Mouse (Mus musculus): ENCODE measurements around the gene Myo1d. TPM values are rescaled to one million over a fixed set of nuclear protein-coding genes. Genes with fewer than 3 reads are reported as not detected.
"Not testable (repeated sequence)": the region's sequence is repeated elsewhere in the genome, so short reads cannot be mapped to it uniquely, and the experiment has no call there.

The Myo1d gene
- polyA plus RNA-seq, 1 experiment, result 11.5 TPM

GRCm38 (mm10) chr11:80476222-80477189 lies 303.3 kb downstream of the Myo1d start, which contains the start of gene Cdk5r1:
Gene Cdk5r1, plus strand, starts transcription at chr11:80477023.
- H3K27ac ChIP-seq (ENCODE audit: insufficient read depth, low read length), result peak within 1 kb of the TSS; percentile 93
- peak within 1 kb of the TSS; percentile 100 for H3K4me3 ChIP-seq (ENCODE audit: insufficient read depth, low read length)
- peaks cover 5% of the 10 kb centered on the region for H3K4me1 ChIP-seq (ENCODE audit: control insufficient read depth, insufficient read depth, low read length)
- TF ChIP-seq POLR2A (IDR thresholded peaks at IDR 0.05; ENCODE audit: extremely low read depth, insufficient read depth, low read length), result peak; percentile 43; the same call in 1 of the 2 replicates
- peak; percentile 25; the same call in 1 of the 2 replicates for TF ChIP-seq CTCF (IDR thresholded peaks at IDR 0.05; ENCODE audit: extremely low read depth, insufficient read depth, low read length)

GRCm38 (mm10) chr11:80475544-80475943 lies 304.3 kb downstream of the Myo1d start:
- TF ChIP-seq CTCF (IDR thresholded peaks at IDR 0.05; ENCODE audit: extremely low read depth, insufficient read depth, low read length), result no peak
- no peak for TF ChIP-seq POLR2A (IDR thresholded peaks at IDR 0.05; ENCODE audit: extremely low read depth, insufficient read depth, low read length)
- H3K27ac ChIP-seq (ENCODE audit: insufficient read depth, low read length), result no peak overlapping the region
- no peak overlapping the region for H3K4me3 ChIP-seq (ENCODE audit: insufficient read depth, low read length)
- H3K4me1 ChIP-seq (ENCODE audit: control insufficient read depth, insufficient read depth, low read length), result peaks cover 5% of the 10 kb centered on the region

- TF ChIP-seq POLR2A (IDR thresholded peaks at IDR 0.05; ENCODE audit: extremely low read depth, insufficient read depth, low read length), result no peak
- TF ChIP-seq CTCF (IDR thresholded peaks at IDR 0.05; ENCODE audit: extremely low read depth, insufficient read depth, low read length), result no peak
- Histone ChIP-seq H3K4me3 (ENCODE audit: insufficient read depth, low read length) (no peak overlapping the region), H3K27ac (ENCODE audit: insufficient read depth, low read length) (no peak overlapping the region), H3K4me1 (ENCODE audit: control insufficient read depth, insufficient read depth, low read length) (peaks cover 5% of the 10 kb centered on the region)
Observed at GRCm38 (mm10) chr11:80474846-80475245, 305.0 kb downstream of the Myo1d start.

GRCm38 (mm10) chr11:80474175-80474691 lies 305.6 kb downstream of the Myo1d start:
- H3K4me1 ChIP-seq (ENCODE audit: control insufficient read depth, insufficient read depth, low read length), result peaks cover 5% of the 10 kb centered on the region
- no peak for TF ChIP-seq POLR2A (IDR thresholded peaks at IDR 0.05; ENCODE audit: extremely low read depth, insufficient read depth, low read length)
- peak; percentile 72 for TF ChIP-seq CTCF (IDR thresholded peaks at IDR 0.05; ENCODE audit: extremely low read depth, insufficient read depth, low read length)
- H3K4me3 ChIP-seq (ENCODE audit: insufficient read depth, low read length), result no peak overlapping the region
- H3K27ac ChIP-seq (ENCODE audit: insufficient read depth, low read length), result peak overlapping the region; percentile 82

- Histone ChIP-seq H3K27ac (ENCODE audit: insufficient read depth, low read length) (peak overlapping the region; percentile 57), H3K4me1 (ENCODE audit: control insufficient read depth, insufficient read depth, low read length) (peaks cover 5% of the 10 kb centered on the region), H3K4me3 (ENCODE audit: insufficient read depth, low read length) (no peak overlapping the region)
- no peak for TF ChIP-seq POLR2A (IDR thresholded peaks at IDR 0.05; ENCODE audit: extremely low read depth, insufficient read depth, low read length)
- TF ChIP-seq CTCF (IDR thresholded peaks at IDR 0.05; ENCODE audit: extremely low read depth, insufficient read depth, low read length), result no peak
Observed at GRCm38 (mm10) chr11:80471836-80472605, 307.8 kb downstream of the Myo1d start.

- H3K4me1 ChIP-seq (ENCODE audit: control insufficient read depth, insufficient read depth, low read length); H3K27ac ChIP-seq (ENCODE audit: insufficient read depth, low read length); H3K4me3 ChIP-seq (ENCODE audit: insufficient read depth, low read length): not testable (repeated sequence)
Observed at GRCm38 (mm10) chr11:80463605-80464130, 316.2 kb downstream of the Myo1d start.

- no peak for TF ChIP-seq POLR2A (IDR thresholded peaks at IDR 0.05; ENCODE audit: extremely low read depth, insufficient read depth, low read length)
- no peak for TF ChIP-seq CTCF (IDR thresholded peaks at IDR 0.05; ENCODE audit: extremely low read depth, insufficient read depth, low read length)
- H3K4me1 ChIP-seq (ENCODE audit: control insufficient read depth, insufficient read depth, low read length), result no peaks in the 10 kb centered on the region; the same call in 1 of the 2 replicates
- no peak overlapping the region for H3K27ac ChIP-seq (ENCODE audit: insufficient read depth, low read length)
- H3K4me3 ChIP-seq (ENCODE audit: insufficient read depth, low read length), result no peak overlapping the region
Observed at GRCm38 (mm10) chr11:80453198-80453597, 326.6 kb downstream of the Myo1d start.

- no peaks in the 10 kb centered on the region; the same call in 1 of the 2 replicates for H3K4me1 ChIP-seq (ENCODE audit: control insufficient read depth, insufficient read depth, low read length)
- H3K27ac ChIP-seq (ENCODE audit: insufficient read depth, low read length), result no peak overlapping the region
- no peak for TF ChIP-seq POLR2A (IDR thresholded peaks at IDR 0.05; ENCODE audit: extremely low read depth, insufficient read depth, low read length)
- TF ChIP-seq CTCF (IDR thresholded peaks at IDR 0.05; ENCODE audit: extremely low read depth, insufficient read depth, low read length), result no peak
- no peak overlapping the region for H3K4me3 ChIP-seq (ENCODE audit: insufficient read depth, low read length)
Observed at GRCm38 (mm10) chr11:80452242-80452641, 327.6 kb downstream of the Myo1d start.

- Histone ChIP-seq H3K27ac (ENCODE audit: insufficient read depth, low read length) (no peak overlapping the region), H3K4me1 (ENCODE audit: control insufficient read depth, insufficient read depth, low read length) (no peaks in the 10 kb centered on the region; the same call in 1 of the 2 replicates), H3K4me3 (ENCODE audit: insufficient read depth, low read length) (no peak overlapping the region)
- TF ChIP-seq CTCF (IDR thresholded peaks at IDR 0.05; ENCODE audit: extremely low read depth, insufficient read depth, low read length) (no peak), POLR2A (IDR thresholded peaks at IDR 0.05; ENCODE audit: extremely low read depth, insufficient read depth, low read length) (no peak)
Observed at GRCm38 (mm10) chr11:80449859-80450258, 330.0 kb downstream of the Myo1d start.
